Mouse (Mus musculus) kidney, postnatal 0 days (tissue): ENCODE data around the gene Nadk2. TPM values are rescaled to one million over a fixed set of nuclear protein-coding genes. Genes with fewer than 3 reads are reported as not detected.

Experiments used
- ATAC-seq: fragments of 200-750 bp; cut with Nextera tagmentation; replicated peaks from 2 replicates; pipeline ENCODE4 v1.8.0; 2017; ENCODE audit warnings: low read depth, moderate number of reproducible peaks, moderate TSS enrichment, moderate library complexity; ENCODE audit not compliant: low FRiP score
- DNase-seq: peaks from one replicate; pipeline ENCODE4 v3.0.0-alpha.2; 2016; ENCODE audit warnings: low spot score
- H3K27ac ChIP-seq: fragments of 300-500 bp; sonication (generic); 2 replicates; pipeline ENCODE4 v1.5.1; 2014; ENCODE audit warnings: mild to moderate bottlenecking
- H3K27me3 ChIP-seq: fragments of 300-500 bp; sonication (generic); 2 replicates; pipeline ENCODE4 v1.6.1; 2014; ENCODE audit warnings: low read length, mixed read lengths; ENCODE audit not compliant: insufficient read depth
- H3K36me3 ChIP-seq: fragments of 300-500 bp; sonication (generic); 2 replicates; pipeline ENCODE4 v1.6.1; 2014; ENCODE audit warnings: low read length, mixed read lengths; ENCODE audit not compliant: insufficient read depth
- H3K4me1 ChIP-seq: fragments of 300-500 bp; sonication (generic); replicated peaks from 2 replicates; pipeline ENCODE4 v1.6.1; 2014; ENCODE audit warnings: antibody characterized with exemption, low read length, mixed read lengths; ENCODE audit not compliant: insufficient read depth
- H3K4me2 ChIP-seq: fragments of 300-500 bp; sonication (generic); 2 replicates; pipeline ENCODE4 v1.6.1; 2014; ENCODE audit warnings: mild to moderate bottlenecking, low read length, moderate library complexity, mixed read lengths
- H3K4me3 ChIP-seq: fragments of 300-500 bp; sonication (generic); replicated peaks from 2 replicates; pipeline ENCODE4 v1.5.1; 2014; ENCODE audit warnings: low read depth, low read length
- H3K9ac ChIP-seq: fragments of 300-500 bp; sonication (generic); 2 replicates; pipeline ENCODE4 v1.6.1; 2014; ENCODE audit warnings: low read depth, low read length
- H3K9me3 ChIP-seq: fragments of 300-500 bp; sonication (generic); replicated peaks from 2 replicates; pipeline ENCODE4 v1.6.1; 2016; ENCODE audit warnings: low read length, inconsistent platforms, mixed read lengths
- CTCF ChIP-seq: IDR thresholded peaks from 2 replicates; pipeline ENCODE4 v1.5.1; 2016; ENCODE audit warnings: antibody characterized with exemption, low read depth, mild to moderate bottlenecking, moderate library complexity
- WGBS: fragments of 180-500 bp; shearing (Covaris S2); extraction: QIAGEN DNeasy Blood & Tissue Kit; methylation state at CpG from one replicate; pipeline ENCODE4 v1.1.7; 2014; 5-methylcytosine and 5-hydroxymethylcytosine counted together
- polyA plus RNA-seq: library from polyadenylated mRNA; unstranded; fragments of >200 nt; fragmentation: Nextera tagmentation; extraction: Ambion mirVana; gene quantifications from 2 replicates; pipeline ENCODE4 v1.2.1, GENCODE M21; 2015

Nadk2 gene
- polyA plus RNA-seq, 1 experiment from 2014 or later = 34.9 TPM

DNA sequence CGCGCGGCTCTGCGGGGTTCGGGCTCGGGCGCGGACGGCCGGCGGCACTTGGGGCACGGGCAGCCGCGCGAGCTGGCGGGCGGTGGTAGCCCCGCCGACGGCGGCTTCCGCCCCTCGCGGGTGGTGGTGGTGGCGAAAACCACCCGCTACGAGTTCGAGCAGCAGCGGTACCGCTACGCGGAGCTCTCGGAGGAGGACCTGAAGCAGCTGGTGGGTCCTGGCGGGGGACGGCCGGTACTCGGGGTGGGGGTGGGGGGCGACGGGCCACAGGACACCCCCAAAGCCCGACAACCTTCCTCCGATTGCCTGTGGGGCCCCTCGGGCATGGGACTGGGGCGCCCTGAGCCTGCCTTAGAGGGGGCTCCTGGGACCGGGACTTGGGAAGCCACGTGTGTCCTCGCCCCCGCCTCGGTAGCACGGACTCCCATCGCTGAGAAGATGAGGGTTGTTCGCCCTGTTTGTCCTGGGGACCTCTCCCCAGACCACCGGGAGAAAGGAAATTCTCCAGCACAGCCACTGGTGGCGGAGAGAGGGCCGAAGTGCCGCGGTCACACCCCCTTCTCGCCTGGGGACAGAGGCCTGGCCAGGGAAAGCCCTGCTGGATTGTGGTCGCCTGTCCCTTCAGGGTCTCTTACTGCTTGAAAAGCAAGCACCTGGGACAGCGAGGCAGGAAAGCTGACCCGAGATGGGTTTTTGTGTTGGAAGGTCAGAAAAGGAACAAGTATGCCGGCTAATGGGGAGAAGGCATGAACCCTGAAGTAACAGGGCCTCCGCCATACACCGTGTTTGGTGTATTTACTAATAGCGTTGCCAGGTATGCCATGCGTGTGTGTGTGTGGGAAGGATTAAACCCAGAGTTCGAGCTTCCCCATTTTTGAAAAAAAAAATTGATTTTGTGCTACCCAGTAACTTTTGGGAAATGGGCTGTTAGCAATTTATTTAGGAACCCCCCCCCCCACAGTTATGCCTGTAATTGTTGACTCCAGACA lies 790 bp downstream of the Nadk2 start:
- peak overlapping the region; percentile 88 for H3K4me3 ChIP-seq
- WGBS = under 1% methylated on average over 66 of the region's 66 CpGs
- no peaks in the 10 kb centered on the region for H3K9me3 ChIP-seq
- DNase-seq (peak; percentile 65), ATAC-seq (peak; percentile 10)
- peak overlapping the region; percentile 64 for H3K4me2 ChIP-seq
- TF ChIP-seq CTCF = no peak
- peak overlapping the region; percentile 90 for H3K9ac ChIP-seq
- H3K27ac ChIP-seq = peak overlapping the region; percentile 94
- peaks cover 19% of the 10 kb centered on the region for H3K4me1 ChIP-seq
- no peaks in the 10 kb centered on the region for H3K36me3 ChIP-seq
- no peaks in the 10 kb centered on the region for H3K27me3 ChIP-seq

GRCm38 (mm10) chr15:9072630-9073029 lies 1.6 kb downstream of the Nadk2 start:
- no peak overlapping the region for H3K27ac ChIP-seq

DNA sequence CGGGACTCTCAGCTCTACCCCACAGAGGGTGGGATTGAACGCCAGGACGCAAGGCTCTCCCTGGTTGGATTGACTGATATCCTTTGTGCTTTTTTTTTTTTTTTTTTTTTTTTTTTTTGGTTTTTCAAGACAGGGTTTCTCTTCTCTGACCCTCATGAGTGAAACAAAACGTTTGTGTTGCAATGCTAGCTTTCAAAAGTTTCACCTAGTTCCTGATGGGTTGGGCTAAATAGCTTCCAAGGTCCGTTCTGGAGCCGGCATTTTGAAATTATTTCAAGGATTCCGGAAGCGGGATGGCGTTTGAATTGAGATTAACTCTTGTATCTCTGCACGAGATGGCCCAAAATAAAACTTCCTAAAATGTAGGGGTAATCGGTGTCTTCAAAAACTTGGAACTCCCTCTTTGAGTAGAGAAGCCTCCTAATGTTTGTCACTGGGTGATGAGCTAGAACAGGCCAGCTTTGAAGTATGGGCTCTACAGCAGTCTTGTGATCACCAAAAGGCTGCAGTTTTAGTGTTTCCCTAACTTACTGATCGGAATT lies 2.1 kb downstream of the Nadk2 start:
- 44% methylated on average over 12 of the region's 12 CpGs for WGBS
- peaks cover 19% of the 10 kb centered on the region for H3K4me1 ChIP-seq
- H3K9me3 ChIP-seq = no peaks in the 10 kb centered on the region
- H3K9ac ChIP-seq = no peak overlapping the region
- TF ChIP-seq CTCF = no peak
- peak overlapping the region; percentile 64 for H3K4me2 ChIP-seq
- 0 out of 2 replicates have a peak overlapping the region, but pooled peaks have one; percentile 88 for H3K4me3 ChIP-seq
- no peaks in the 10 kb centered on the region for H3K27me3 ChIP-seq
- DNase-seq (no peak), ATAC-seq (no peak)
- H3K36me3 ChIP-seq = no peaks in the 10 kb centered on the region
- no peak overlapping the region for H3K27ac ChIP-seq

More at GRCm38 (mm10) chr15:9072630-9073029, 1.6 kb downstream of the Nadk2 start:
- no peaks in the 10 kb centered on the region for H3K27me3 ChIP-seq
- H3K9ac ChIP-seq = 0 out of 2 replicates have a peak overlapping the region, but pooled peaks have one; percentile 90
- H3K4me2 ChIP-seq = peak overlapping the region; percentile 64
- 31% methylated on average over 5 of the region's 5 CpGs for WGBS
- ATAC-seq (no peak), DNase-seq (peak; percentile 23)
- H3K4me3 ChIP-seq = peak overlapping the region; percentile 88
- H3K4me1 ChIP-seq = peaks cover 19% of the 10 kb centered on the region
- H3K36me3 ChIP-seq = no peaks in the 10 kb centered on the region
- no peak for TF ChIP-seq CTCF
- no peaks in the 10 kb centered on the region for H3K9me3 ChIP-seq

GRCm38 (mm10) chr15:9073684-9074083 lies 2.6 kb downstream of the Nadk2 start:
- 68% methylated on average over 5 of the region's 5 CpGs for WGBS

DNA sequence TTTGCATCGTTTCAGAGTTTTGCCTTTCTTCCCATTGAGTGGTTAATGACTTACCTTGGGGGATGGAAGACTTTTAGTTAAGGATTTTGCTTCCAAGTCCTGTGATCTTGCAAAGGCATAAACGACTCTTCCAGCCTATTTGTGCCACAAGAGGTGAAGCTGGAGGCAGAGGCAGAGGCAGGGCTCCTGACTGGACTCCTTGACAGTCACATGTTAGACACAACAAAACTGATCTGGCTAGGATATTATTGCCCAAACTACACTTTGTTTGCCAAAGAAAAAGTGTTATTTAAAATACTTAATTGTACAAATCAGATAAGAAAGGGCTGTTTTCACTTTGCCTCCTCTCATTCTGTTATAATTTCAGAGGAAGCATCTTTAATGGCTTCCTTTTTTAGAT lies 3.1 kb downstream of the Nadk2 start:
- Histone ChIP-seq H3K27me3 (no peaks in the 10 kb centered on the region), H3K27ac (no peak overlapping the region; the same call in 1 of the 2 replicates), H3K4me1 (peaks cover 22% of the 10 kb centered on the region), H3K9ac (no peak overlapping the region), H3K4me3 (no peak overlapping the region), H3K9me3 (no peaks in the 10 kb centered on the region), H3K36me3 (no peaks in the 10 kb centered on the region), H3K4me2 (peak overlapping the region; percentile 64; the same call in 1 of the 2 replicates)
- TF ChIP-seq CTCF = no peak
- ATAC-seq (no peak), DNase-seq (peak; percentile 9)
- WGBS = 23% methylated on average over 2 of the region's 2 CpGs

More at GRCm38 (mm10) chr15:9073684-9074083, 2.6 kb downstream of the Nadk2 start:
- no peak for ATAC-seq
- H3K27ac ChIP-seq = no peak overlapping the region; the same call in 1 of the 2 replicates
- H3K4me1 ChIP-seq = peaks cover 19% of the 10 kb centered on the region
- TF ChIP-seq CTCF = no peak
- no peaks in the 10 kb centered on the region for H3K36me3 ChIP-seq
- H3K9ac ChIP-seq = no peak overlapping the region
- no peak overlapping the region for H3K4me3 ChIP-seq
- peak overlapping the region; percentile 64; the same call in 1 of the 2 replicates for H3K4me2 ChIP-seq
- H3K9me3 ChIP-seq = no peaks in the 10 kb centered on the region
- no peaks in the 10 kb centered on the region for H3K27me3 ChIP-seq
- no peak for DNase-seq

- Histone ChIP-seq H3K9me3 (no peaks in the 10 kb centered on the region), H3K27me3 (no peaks in the 10 kb centered on the region), H3K4me1 (peaks cover 27% of the 10 kb centered on the region), H3K4me3 (no peak overlapping the region), H3K27ac (no peak overlapping the region), H3K9ac (no peak overlapping the region), H3K36me3 (no peaks in the 10 kb centered on the region), H3K4me2 (peak overlapping the region; percentile 1; the same call in 1 of the 2 replicates)
- DNase-seq (peak; percentile 38), ATAC-seq (no peak)
- no peak for TF ChIP-seq CTCF
- WGBS = 19% methylated on average over 4 of the region's 4 CpGs
These were observed 3.6 kb downstream of the Nadk2 start for GRCm38 (mm10) chr15:9074671-9075070.
